Mouse (Mus musculus): ENCODE results near the gene Atg13.
A peak's percentile ranks its signal among the peaks of the same experiment; 100 is the strongest.

The Atg13 gene

GRCm38 (mm10) chr2:91649152-91649551 is 61.2 kb downstream of the Atg13 start:
- no peak for DNase-seq (ENCODE audit: low read depth, low spot score)

GRCm38 (mm10) chr2:91646733-91647132 is 63.6 kb downstream of the Atg13 start:
- peak; percentile 91 for DNase-seq (ENCODE audit: low read depth, low spot score)

GRCm38 (mm10) chr2:91645811-91646210 is 64.6 kb downstream of the Atg13 start:
- DNase-seq (ENCODE audit: low read depth, low spot score), result no peak

GRCm38 (mm10) chr2:91645354-91645753 is 65.0 kb downstream of the Atg13 start:
- DNase-seq (ENCODE audit: low read depth, low spot score), result no peak

GRCm38 (mm10) chr2:91644021-91644420 is 66.4 kb downstream of the Atg13 start:
- DNase-seq (ENCODE audit: low read depth, low spot score), result no peak

GRCm38 (mm10) chr2:91642825-91643415 is 67.5 kb downstream of the Atg13 start:
- DNase-seq (ENCODE audit: low read depth, low spot score), result peak; percentile 68

GRCm38 (mm10) chr2:91638931-91639330 is 71.4 kb downstream of the Atg13 start:
- no peak for DNase-seq (ENCODE audit: low read depth, low spot score)

GRCm38 (mm10) chr2:91636727-91637338 is 73.5 kb downstream of the Atg13 start:
- DNase-seq (ENCODE audit: low read depth, low spot score), result peak; percentile 72

GRCm38 (mm10) chr2:91636229-91636628 is 74.1 kb downstream of the Atg13 start, which contains the start of gene F2:
TSS of gene F2 (minus strand) at chr2:91636414.
- DNase-seq (ENCODE audit: low read depth, low spot score), result no peak

GRCm38 (mm10) chr2:91635486-91635885 is 74.9 kb downstream of the Atg13 start:
- DNase-seq (ENCODE audit: low read depth, low spot score), result no peak

GRCm38 (mm10) chr2:91634841-91635240 is 75.5 kb downstream of the Atg13 start:
- no peak for DNase-seq (ENCODE audit: low read depth, low spot score)

- no peak for DNase-seq (ENCODE audit: low read depth, low spot score)
Observed at GRCm38 (mm10) chr2:91633334-91633977, 76.9 kb downstream of the Atg13 start.

GRCm38 (mm10) chr2:91632316-91632715 is 78.1 kb downstream of the Atg13 start:
- no peak for DNase-seq (ENCODE audit: low read depth, low spot score)

- DNase-seq (ENCODE audit: low read depth, low spot score), result no peak
Observed at GRCm38 (mm10) chr2:91631826-91632225, 78.5 kb downstream of the Atg13 start.

- DNase-seq (ENCODE audit: low read depth, low spot score), result no peak
Observed at GRCm38 (mm10) chr2:91630384-91630783, 80.0 kb downstream of the Atg13 start.

GRCm38 (mm10) chr2:91629682-91630081 is 80.7 kb downstream of the Atg13 start:
- DNase-seq (ENCODE audit: low read depth, low spot score), result no peak

GRCm38 (mm10) chr2:91628171-91628570 is 82.2 kb downstream of the Atg13 start:
- DNase-seq (ENCODE audit: low read depth, low spot score), result no peak

GRCm38 (mm10) chr2:91627486-91627885 is 82.9 kb downstream of the Atg13 start:
- DNase-seq (ENCODE audit: low read depth, low spot score), result no peak
